Comparison of ENCODE assay signal across 8 mouse cellular contexts in genomic region chr19:37697651-37698272, GRCm38 (mm10). TPM values are rescaled to one million over a fixed set of nuclear protein-coding genes. Genes with fewer than 3 reads are reported as not detected.
A peak's percentile ranks its signal among the peaks of the same experiment; 100 is the strongest.
DNase-seq lines count a peak whose midpoint lies in the region; ATAC-seq and TF ChIP-seq lines count a peak whose summit lies in the region.

Gene Cyp26a1, plus strand, starts transcription at chr19:37697798.

- peaks cover 15% of the 10 kb centered on the region; the same call in 1 of the 2 replicates for H3K4me1 ChIP-seq in lung, embryonic 16.5 days (replicated peaks; ENCODE audit: control insufficient read depth, insufficient read depth, low read length)
- peaks cover 29% of the 10 kb centered on the region for H3K4me1 ChIP-seq in heart, embryonic 16.5 days (ENCODE audit: control insufficient read depth, insufficient read depth, low read length)
- peaks cover 38% of the 10 kb centered on the region for H3K4me1 ChIP-seq in liver, embryonic 12.5 days
- peaks cover 24% of the 10 kb centered on the region for H3K4me1 ChIP-seq in testis, adult 2 months (ENCODE audit: control insufficient read depth, insufficient read depth, low read length)

- no peaks in the 10 kb centered on the region for H3K9me3 ChIP-seq in lung, embryonic 16.5 days (ENCODE audit: control insufficient read depth, low read length)
- no peaks in the 10 kb centered on the region for H3K9me3 ChIP-seq in heart, embryonic 16.5 days (replicated peaks; ENCODE audit: control insufficient read depth, low read length)
- no peaks in the 10 kb centered on the region for H3K9me3 ChIP-seq in liver, embryonic 12.5 days (replicated peaks)

- TF ChIP-seq CTCF in testis, adult 2 months (IDR thresholded peaks at IDR 0.05; ENCODE audit: control insufficient read depth, insufficient read depth, insufficient replicate concordance, low read depth, low read length), result no peak

- H3K27ac ChIP-seq in lung, embryonic 16.5 days (ENCODE audit: low read length), result no peak within 1 kb of the TSS
- H3K27ac ChIP-seq in heart, embryonic 16.5 days (ENCODE audit: low read length), result no peak within 1 kb of the TSS
- H3K27ac ChIP-seq in liver, embryonic 12.5 days, result no peak within 1 kb of the TSS
- no peak within 1 kb of the TSS for H3K27ac ChIP-seq in testis, adult 2 months (ENCODE audit: control insufficient read depth, insufficient read depth, low read depth, low read length)

- no peak for ATAC-seq in lung, embryonic 16.5 days (ENCODE audit: low read depth)
- ATAC-seq in heart, embryonic 16.5 days (replicated peaks; ENCODE audit: extremely low read depth, insufficient read depth, low FRiP score), result no peak; the same call in 1 of the 2 replicates
- no peak for ATAC-seq in liver, embryonic 12.5 days

- TF ChIP-seq POLR2A in testis, adult 2 months (IDR thresholded peaks at IDR 0.05; ENCODE audit: control insufficient read depth, low read depth, low read length), result no peak

- WGBS in lung, embryonic 16.5 days, result under 1% methylated on average over 45 of the region's 51 CpGs
- under 1% methylated on average over 49 of the region's 51 CpGs for WGBS in heart, embryonic 16.5 days
- under 1% methylated on average over 51 of the region's 51 CpGs for WGBS in liver, embryonic 12.5 days (ENCODE audit: insufficient replicate concordance)

- peak within 1 kb of the TSS; percentile 39 for H3K4me3 ChIP-seq in lung, embryonic 16.5 days (ENCODE audit: low read length)
- H3K4me3 ChIP-seq in heart, embryonic 16.5 days (ENCODE audit: low read length), result peak within 1 kb of the TSS; percentile 55
- H3K4me3 ChIP-seq in liver, embryonic 12.5 days, result peak within 1 kb of the TSS; percentile 33
- H3K4me3 ChIP-seq in testis, adult 2 months (ENCODE audit: control insufficient read depth, low read depth, low read length), result peak within 1 kb of the TSS; percentile 37

- DNase-seq in lung, adult 18-20 months, result no peak
- DNase-seq in left cerebral cortex, postnatal 10 days (ENCODE audit: extremely low spot score in 1 of 2, low spot score in 2 of 2), result no peak
- DNase-seq in urinary bladder, adult 2 months (ENCODE audit: low spot score), result no peak
- no peak for DNase-seq in MN1 (ENCODE audit: low spot score)

- intact Hi-C loops in left cerebral cortex, postnatal 10 days (cut with DNase I), result no loop called here

- peak within 1 kb of the TSS; percentile 58 for H3K4me2 ChIP-seq in lung, embryonic 16.5 days (ENCODE audit: low read depth, low read length)
- peak within 1 kb of the TSS; percentile 83 for H3K4me2 ChIP-seq in heart, embryonic 16.5 days (ENCODE audit: low read depth, low read length)
- H3K4me2 ChIP-seq in liver, embryonic 12.5 days, result peak within 1 kb of the TSS; percentile 53

- no peaks in the 10 kb centered on the region for H3K36me3 ChIP-seq in lung, embryonic 16.5 days (ENCODE audit: control insufficient read depth, insufficient read depth, low read length)
- H3K36me3 ChIP-seq in heart, embryonic 16.5 days (ENCODE audit: control insufficient read depth, insufficient read depth), result no peaks in the 10 kb centered on the region
- H3K36me3 ChIP-seq in liver, embryonic 12.5 days, result no peaks in the 10 kb centered on the region
- H3K36me3 ChIP-seq in testis, adult 2 months (ENCODE audit: control insufficient read depth, insufficient read depth, low read length), result no peaks in the 10 kb centered on the region

- H3K9ac ChIP-seq in lung, embryonic 16.5 days (ENCODE audit: low read length), result no peak within 1 kb of the TSS
- no peak within 1 kb of the TSS for H3K9ac ChIP-seq in heart, embryonic 16.5 days (ENCODE audit: low read length)
- no peak within 1 kb of the TSS for H3K9ac ChIP-seq in liver, embryonic 12.5 days

- peaks cover 98% of the 10 kb centered on the region for H3K27me3 ChIP-seq in lung, embryonic 16.5 days (ENCODE audit: control insufficient read depth, insufficient read depth, low read depth, low read length)
- H3K27me3 ChIP-seq in heart, embryonic 16.5 days (ENCODE audit: control insufficient read depth, insufficient read depth, low read length), result peaks cover 98% of the 10 kb centered on the region
- peaks cover 99% of the 10 kb centered on the region for H3K27me3 ChIP-seq in liver, embryonic 12.5 days (replicated peaks)
- no peaks in the 10 kb centered on the region for H3K27me3 ChIP-seq in testis, adult 2 months (ENCODE audit: control insufficient read depth, insufficient read depth, low read length)

RNA-seq across cellular contexts. Expression of gene Cyp26a1, which starts in this region (rescaled TPM):
- polyA plus RNA-seq in lung, embryonic 16.5 days (2015; fragmentation: Nextera tagmentation; extraction: Ambion mirVana), result 0.23 and 0.35 TPM in 2 replicates
- polyA plus RNA-seq in heart, embryonic 16.5 days (2015; fragmentation: Nextera tagmentation; extraction: Ambion mirVana), result 1.5 and 2.2 TPM in 2 replicates
- polyA plus RNA-seq in liver, embryonic 12.5 days (2016; fragmentation: Nextera tagmentation; extraction: Ambion mirVana), result 0.14 TPM in 1 of 2 replicates, not detected in the other
- 1.8 and 1.9 TPM in 2 replicates for polyA plus RNA-seq in testis, adult 2 months (2012; rRNA removed)
- under 1 TPM in 1 of 2 experiments, not detected in 1; 0.34 TPM for total RNA-seq in left cerebral cortex, postnatal 10 days (2021)
- polyA plus RNA-seq in urinary bladder, adult 2 months (2012; rRNA removed), result 0.09 and 0.14 TPM in 2 replicates
